Mouse (Mus musculus): ENCODE measurements around the gene Epb41l3. TPM values are rescaled to one million over a fixed set of nuclear protein-coding genes. Genes with fewer than 3 reads are reported as not detected.

Gene Epb41l3
- total RNA-seq, 1 experiment, result 16.8 TPM

DNA sequence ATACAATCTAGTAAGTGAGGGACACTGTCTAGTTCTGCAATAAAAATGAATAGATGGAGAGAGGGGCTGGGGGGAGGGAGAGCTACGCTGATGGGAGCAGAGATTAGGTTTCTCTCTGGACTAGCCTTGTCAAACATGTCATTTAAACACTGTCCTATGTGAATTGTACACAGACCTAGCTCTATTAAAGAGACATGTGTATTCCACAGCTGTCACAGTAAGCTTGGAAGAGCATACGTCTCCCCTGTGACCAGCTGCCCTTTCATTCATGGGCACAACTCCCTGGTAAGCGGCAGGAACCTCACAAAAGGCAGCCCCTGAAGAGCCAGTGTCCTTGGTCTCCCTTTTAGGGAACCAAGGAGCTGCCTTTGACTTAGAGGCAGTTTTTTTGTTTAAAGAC is 119.1 kb downstream of the Epb41l3 start:
- Histone ChIP-seq H3K9ac (ENCODE audit: insufficient read depth, low read depth, low read length, poor library complexity, severe bottlenecking) (no peak overlapping the region), H3K36me3 (ENCODE audit: control insufficient read depth, insufficient read depth, low read length, poor library complexity, severe bottlenecking) (no peaks in the 10 kb centered on the region), H3K27ac (ENCODE audit: insufficient read depth, low read depth, low read length, poor library complexity, severe bottlenecking) (no peak overlapping the region), H3K4me3 (ENCODE audit: insufficient read depth in 1 of 2, low read depth in 1 of 2, low read length in 2 of 2, poor library complexity in 1 of 2, severe bottlenecking in 1 of 2) (no peak overlapping the region), H3K4me1 (ENCODE audit: control insufficient read depth in 2 of 2, insufficient read depth in 2 of 2, low read length in 2 of 2, poor library complexity in 1 of 2) (peaks cover 6 to 7% of the 10 kb centered on the region in 2 experiments; a peak in 2 of 4 replicates), H3K9me3 (ENCODE audit: control insufficient read depth, insufficient read depth, low read depth, low read length) (no peaks in the 10 kb centered on the region)
- in situ Hi-C loops (cut with MboI; ENCODE audit: low sequenced_read_pairs in 2 of 2, unreplicated experiment in 2 of 2), result no loop called here
- DNase-seq (ENCODE audit: low read depth, low spot score), result no peak
- TF ChIP-seq MAFK (IDR thresholded peaks at IDR 0.05; ENCODE audit: insufficient read depth, low read depth, low read length), result no peak
- TF ChIP-seq ZC3H11A (IDR thresholded peaks at IDR 0.05; ENCODE audit: borderline replicate concordance, low read depth, low read length), result no peak
- no peak for TF ChIP-seq CHD2 (IDR thresholded peaks at IDR 0.05; ENCODE audit: low read depth, low read length)
- no peak for TF ChIP-seq HCFC1 (IDR thresholded peaks at IDR 0.05; ENCODE audit: borderline replicate concordance, insufficient read depth, low read length)

- no peaks in the 10 kb centered on the region for H3K9me3 ChIP-seq (ENCODE audit: control insufficient read depth, insufficient read depth, low read depth, low read length)
- no peak overlapping the region for H3K9ac ChIP-seq (ENCODE audit: insufficient read depth, low read depth, low read length, poor library complexity, severe bottlenecking)
- no peaks in the 10 kb centered on the region for H3K36me3 ChIP-seq (ENCODE audit: control insufficient read depth, insufficient read depth, low read length, poor library complexity, severe bottlenecking)
- H3K27ac ChIP-seq (ENCODE audit: insufficient read depth, low read depth, low read length, poor library complexity, severe bottlenecking), result no peak overlapping the region
- TF ChIP-seq CHD2 (IDR thresholded peaks at IDR 0.05; ENCODE audit: low read depth, low read length) (no peak), HCFC1 (IDR thresholded peaks at IDR 0.05; ENCODE audit: borderline replicate concordance, insufficient read depth, low read length) (no peak)
- no peak for DNase-seq (ENCODE audit: low read depth, low spot score)
- no peak overlapping the region for H3K4me3 ChIP-seq (ENCODE audit: insufficient read depth in 1 of 2, low read depth in 1 of 2, low read length in 2 of 2, poor library complexity in 1 of 2, severe bottlenecking in 1 of 2)
- peaks cover 6 to 7% of the 10 kb centered on the region in 2 experiments; a peak in 2 of 4 replicates for H3K4me1 ChIP-seq (ENCODE audit: control insufficient read depth in 2 of 2, insufficient read depth in 2 of 2, low read length in 2 of 2, poor library complexity in 1 of 2)
- in situ Hi-C loops (cut with MboI; ENCODE audit: low sequenced_read_pairs in 2 of 2, unreplicated experiment in 2 of 2), result no loop called here
Measured at GRCm38 (mm10) chr17:69195758-69196157, 120.3 kb downstream of the Epb41l3 start.

DNA sequence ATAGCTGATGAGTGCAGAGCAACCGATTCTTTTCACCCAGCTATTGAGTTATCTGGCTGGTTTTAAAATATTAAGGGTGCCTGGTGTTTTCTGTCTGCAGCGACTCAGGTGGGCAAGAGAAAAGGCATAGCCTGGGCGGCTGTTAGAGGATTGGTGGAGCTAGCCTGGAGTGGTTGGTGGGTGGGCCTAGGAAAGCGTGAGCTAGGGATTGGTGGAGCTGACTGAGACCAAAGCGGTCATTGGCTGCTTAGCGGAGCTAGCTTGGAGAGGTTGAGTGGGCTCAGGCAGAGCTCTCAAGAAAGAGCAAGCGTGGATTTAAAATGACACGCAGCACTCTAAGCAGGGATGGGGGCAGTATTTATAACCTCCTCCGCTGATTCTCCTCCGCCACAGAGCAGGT is 121.2 kb downstream of the Epb41l3 start:
- Histone ChIP-seq H3K27ac (ENCODE audit: insufficient read depth, low read depth, low read length, poor library complexity, severe bottlenecking) (no peak overlapping the region), H3K36me3 (ENCODE audit: control insufficient read depth, insufficient read depth, low read length, poor library complexity, severe bottlenecking) (no peaks in the 10 kb centered on the region), H3K4me1 (ENCODE audit: control insufficient read depth in 2 of 2, insufficient read depth in 2 of 2, low read length in 2 of 2, poor library complexity in 1 of 2) (peaks cover 6 to 7% of the 10 kb centered on the region in 2 experiments; a peak in 2 of 4 replicates), H3K9me3 (ENCODE audit: control insufficient read depth, insufficient read depth, low read depth, low read length) (no peaks in the 10 kb centered on the region), H3K4me3 (ENCODE audit: insufficient read depth in 1 of 2, low read depth in 1 of 2, low read length in 2 of 2, poor library complexity in 1 of 2, severe bottlenecking in 1 of 2) (0 out of 4 replicates have a peak overlapping the region, but pooled peaks of 1 of the 2 experiments have one; percentile 20), H3K9ac (ENCODE audit: insufficient read depth, low read depth, low read length, poor library complexity, severe bottlenecking) (no peak overlapping the region)
- no peak for TF ChIP-seq MAFK (IDR thresholded peaks at IDR 0.05; ENCODE audit: insufficient read depth, low read depth, low read length)
- TF ChIP-seq ZNF384 (IDR thresholded peaks at IDR 0.05; ENCODE audit: low read depth, low read length), result no peak
- no peak for TF ChIP-seq HCFC1 (IDR thresholded peaks at IDR 0.05; ENCODE audit: borderline replicate concordance, insufficient read depth, low read length)
- no peak for TF ChIP-seq CHD2 (IDR thresholded peaks at IDR 0.05; ENCODE audit: low read depth, low read length)
- no peak for TF ChIP-seq ZC3H11A (IDR thresholded peaks at IDR 0.05; ENCODE audit: borderline replicate concordance, low read depth, low read length)
- no peak for DNase-seq (ENCODE audit: low read depth, low spot score)
- in situ Hi-C loops (cut with MboI; ENCODE audit: low sequenced_read_pairs in 2 of 2, unreplicated experiment in 2 of 2), result no loop called here

- H3K4me1 ChIP-seq (ENCODE audit: control insufficient read depth in 2 of 2, insufficient read depth in 2 of 2, low read length in 2 of 2, poor library complexity in 1 of 2), result peaks cover 3 to 4% of the 10 kb centered on the region in 2 experiments; a peak in 1 of 4 replicates
- H3K4me3 ChIP-seq (ENCODE audit: insufficient read depth in 1 of 2, low read depth in 1 of 2, low read length in 2 of 2, poor library complexity in 1 of 2, severe bottlenecking in 1 of 2), result no peak overlapping the region
- no peak for DNase-seq (ENCODE audit: low read depth, low spot score)
- H3K36me3 ChIP-seq (ENCODE audit: control insufficient read depth, insufficient read depth, low read length, poor library complexity, severe bottlenecking), result no peaks in the 10 kb centered on the region
- TF ChIP-seq CHD2 (IDR thresholded peaks at IDR 0.05; ENCODE audit: low read depth, low read length) (no peak), HCFC1 (IDR thresholded peaks at IDR 0.05; ENCODE audit: borderline replicate concordance, insufficient read depth, low read length) (no peak), ZNF384 (IDR thresholded peaks at IDR 0.05; ENCODE audit: low read depth, low read length) (no peak), ZC3H11A (IDR thresholded peaks at IDR 0.05; ENCODE audit: borderline replicate concordance, low read depth, low read length) (no peak), MAFK (IDR thresholded peaks at IDR 0.05; ENCODE audit: insufficient read depth, low read depth, low read length) (no peak)
- H3K27ac ChIP-seq (ENCODE audit: insufficient read depth, low read depth, low read length, poor library complexity, severe bottlenecking), result no peak overlapping the region
- in situ Hi-C loops (cut with MboI; ENCODE audit: low sequenced_read_pairs in 2 of 2, unreplicated experiment in 2 of 2), result no loop called here
- no peaks in the 10 kb centered on the region for H3K9me3 ChIP-seq (ENCODE audit: control insufficient read depth, insufficient read depth, low read depth, low read length)
- no peak overlapping the region for H3K9ac ChIP-seq (ENCODE audit: insufficient read depth, low read depth, low read length, poor library complexity, severe bottlenecking)
Measured at GRCm38 (mm10) chr17:69198805-69199204, 123.3 kb downstream of the Epb41l3 start.

- Histone ChIP-seq H3K27ac (ENCODE audit: insufficient read depth, low read depth, low read length, poor library complexity, severe bottlenecking) (no peak overlapping the region), H3K36me3 (ENCODE audit: control insufficient read depth, insufficient read depth, low read length, poor library complexity, severe bottlenecking) (no peaks in the 10 kb centered on the region), H3K4me1 (ENCODE audit: control insufficient read depth in 2 of 2, insufficient read depth in 2 of 2, low read length in 2 of 2, poor library complexity in 1 of 2) (peaks cover 2 to 3% of the 10 kb centered on the region in 2 experiments; a peak in 1 of 4 replicates), H3K4me3 (ENCODE audit: insufficient read depth in 1 of 2, low read depth in 1 of 2, low read length in 2 of 2, poor library complexity in 1 of 2, severe bottlenecking in 1 of 2) (no peak overlapping the region), H3K9ac (ENCODE audit: insufficient read depth, low read depth, low read length, poor library complexity, severe bottlenecking) (no peak overlapping the region), H3K9me3 (ENCODE audit: control insufficient read depth, insufficient read depth, low read depth, low read length) (no peaks in the 10 kb centered on the region)
- DNase-seq (ENCODE audit: low read depth, low spot score), result no peak
- in situ Hi-C loops (cut with MboI; ENCODE audit: low sequenced_read_pairs in 2 of 2, unreplicated experiment in 2 of 2), result no loop called here
- no peak for TF ChIP-seq HCFC1 (IDR thresholded peaks at IDR 0.05; ENCODE audit: borderline replicate concordance, insufficient read depth, low read length)
- TF ChIP-seq MAFK (IDR thresholded peaks at IDR 0.05; ENCODE audit: insufficient read depth, low read depth, low read length), result no peak
- no peak for TF ChIP-seq ZNF384 (IDR thresholded peaks at IDR 0.05; ENCODE audit: low read depth, low read length)
Measured at GRCm38 (mm10) chr17:69199827-69200226, 124.3 kb downstream of the Epb41l3 start.

All from ES-E14 (cell line).